Mouse (Mus musculus): ENCODE data around the gene Tas2r126. TPM values are rescaled to one million over a fixed set of nuclear protein-coding genes. Genes with fewer than 3 reads are reported as not detected.

Tas2r126 gene
- not detected in 2 replicates for polyA plus RNA-seq (2015; fragmentation: Nextera tagmentation; extraction: Ambion mirVana)

- no peak for ATAC-seq (ENCODE audit: insufficient read depth, low FRiP score, low read depth)
- Histone ChIP-seq H3K27ac (no peak within 1 kb of the TSS), H3K4me3 (replicated peaks) (no peak within 1 kb of the TSS), H3K36me3 (no peaks in the 10 kb centered on the region), H3K9me3 (no peaks in the 10 kb centered on the region), H3K4me1 (no peaks in the 10 kb centered on the region), H3K9ac (no peak within 1 kb of the TSS), H3K27me3 (replicated peaks) (no peaks in the 10 kb centered on the region), H3K4me2 (no peak within 1 kb of the TSS)
- WGBS = 70% methylated on average over 6 of the region's 6 CpGs
These were observed at the start of gene Tas2r126 for GRCm38 (mm10) chr6:42434446-42434845. Tas2r126 (plus strand) TSS chr6:42434535.

GRCm38 (mm10) chr6:42385635-42386034 is 48.7 kb upstream of the Tas2r126 start:
- H3K4me3 ChIP-seq (replicated peaks) = no peak overlapping the region
- H3K4me1 ChIP-seq = no peaks in the 10 kb centered on the region
- 64% methylated on average over 4 of the region's 4 CpGs for WGBS
- no peaks in the 10 kb centered on the region for H3K9me3 ChIP-seq
- no peak overlapping the region for H3K27ac ChIP-seq
- H3K27me3 ChIP-seq (replicated peaks) = no peaks in the 10 kb centered on the region
- no peak for ATAC-seq (ENCODE audit: insufficient read depth, low FRiP score, low read depth)
- H3K36me3 ChIP-seq = no peaks in the 10 kb centered on the region
- no peak overlapping the region for H3K4me2 ChIP-seq
- H3K9ac ChIP-seq = no peak overlapping the region

GRCm38 (mm10) chr6:42391796-42392330 is 42.5 kb upstream of the Tas2r126 start:
- H3K4me3 ChIP-seq (replicated peaks) = no peak overlapping the region
- H3K27ac ChIP-seq = no peak overlapping the region; the same call in 1 of the 2 replicates
- WGBS = 15% methylated on average over 2 of the region's 2 CpGs
- H3K27me3 ChIP-seq (replicated peaks) = no peaks in the 10 kb centered on the region
- H3K4me1 ChIP-seq = peaks cover 7% of the 10 kb centered on the region; the same call in 1 of the 2 replicates
- H3K36me3 ChIP-seq = no peaks in the 10 kb centered on the region
- no peak overlapping the region for H3K9ac ChIP-seq
- H3K9me3 ChIP-seq = no peaks in the 10 kb centered on the region
- H3K4me2 ChIP-seq = no peak overlapping the region
- no peak for ATAC-seq (ENCODE audit: insufficient read depth, low FRiP score, low read depth)

GRCm38 (mm10) chr6:42395960-42396809 is 38.1 kb upstream of the Tas2r126 start:
- Histone ChIP-seq H3K9me3 (no peaks in the 10 kb centered on the region), H3K36me3 (no peaks in the 10 kb centered on the region), H3K27ac (peak overlapping the region; percentile 67), H3K4me1 (peaks cover 13% of the 10 kb centered on the region; the same call in 1 of the 2 replicates), H3K4me2 (no peak overlapping the region), H3K27me3 (replicated peaks) (no peaks in the 10 kb centered on the region), H3K4me3 (replicated peaks) (no peak overlapping the region), H3K9ac (no peak overlapping the region)
- ATAC-seq (ENCODE audit: insufficient read depth, low FRiP score, low read depth) = peak; percentile 65
- WGBS = 41% methylated on average over 9 of the region's 9 CpGs

GRCm38 (mm10) chr6:42397041-42397657 is 37.2 kb upstream of the Tas2r126 start:
- H3K4me3 ChIP-seq (replicated peaks) = no peak overlapping the region
- H3K9me3 ChIP-seq = no peaks in the 10 kb centered on the region
- no peak overlapping the region for H3K4me2 ChIP-seq
- H3K27me3 ChIP-seq (replicated peaks) = no peaks in the 10 kb centered on the region
- no peak for ATAC-seq (ENCODE audit: insufficient read depth, low FRiP score, low read depth)
- H3K36me3 ChIP-seq = no peaks in the 10 kb centered on the region
- H3K9ac ChIP-seq = no peak overlapping the region
- peak overlapping the region; percentile 67; the same call in 1 of the 2 replicates for H3K27ac ChIP-seq
- peaks cover 8% of the 10 kb centered on the region; the same call in 1 of the 2 replicates for H3K4me1 ChIP-seq
- 46% methylated on average over 3 of the region's 3 CpGs for WGBS

- Histone ChIP-seq H3K27ac (no peak overlapping the region), H3K9me3 (no peaks in the 10 kb centered on the region), H3K9ac (no peak overlapping the region), H3K4me2 (no peak overlapping the region), H3K36me3 (no peaks in the 10 kb centered on the region), H3K4me1 (peaks cover 8% of the 10 kb centered on the region; the same call in 1 of the 2 replicates), H3K27me3 (replicated peaks) (no peaks in the 10 kb centered on the region), H3K4me3 (replicated peaks) (no peak overlapping the region)
- no peak for ATAC-seq (ENCODE audit: insufficient read depth, low FRiP score, low read depth)
- WGBS = 74% methylated on average over 3 of the region's 3 CpGs
These were observed 36.0 kb upstream of the Tas2r126 start for GRCm38 (mm10) chr6:42398285-42398684.

GRCm38 (mm10) chr6:42398998-42399397 is 35.3 kb upstream of the Tas2r126 start:
- H3K9me3 ChIP-seq = no peaks in the 10 kb centered on the region
- 97% methylated on average over 1 of the region's 1 CpGs for WGBS
- no peak overlapping the region for H3K9ac ChIP-seq
- H3K4me2 ChIP-seq = no peak overlapping the region
- ATAC-seq (ENCODE audit: insufficient read depth, low FRiP score, low read depth) = no peak
- H3K4me1 ChIP-seq = peaks cover 8% of the 10 kb centered on the region; the same call in 1 of the 2 replicates
- H3K27me3 ChIP-seq (replicated peaks) = no peaks in the 10 kb centered on the region
- H3K4me3 ChIP-seq (replicated peaks) = no peak overlapping the region
- H3K36me3 ChIP-seq = no peaks in the 10 kb centered on the region
- no peak overlapping the region for H3K27ac ChIP-seq

GRCm38 (mm10) chr6:42399938-42400337 is 34.4 kb upstream of the Tas2r126 start, which contains the start of gene Tas2r143:
Tas2r143 (plus strand) TSS chr6:42400238.
- ATAC-seq (ENCODE audit: insufficient read depth, low FRiP score, low read depth) = no peak
- peaks cover 8% of the 10 kb centered on the region; the same call in 1 of the 2 replicates for H3K4me1 ChIP-seq
- H3K4me3 ChIP-seq (replicated peaks) = no peak within 1 kb of the TSS
- WGBS = 79% methylated on average over 1 of the region's 1 CpGs
- no peaks in the 10 kb centered on the region for H3K9me3 ChIP-seq
- no peak within 1 kb of the TSS for H3K9ac ChIP-seq
- no peaks in the 10 kb centered on the region for H3K27me3 ChIP-seq (replicated peaks)
- no peak within 1 kb of the TSS for H3K27ac ChIP-seq
- H3K36me3 ChIP-seq = no peaks in the 10 kb centered on the region
- no peak within 1 kb of the TSS for H3K4me2 ChIP-seq

- no peak within 1 kb of the TSS for H3K4me3 ChIP-seq (replicated peaks)
- ATAC-seq (ENCODE audit: insufficient read depth, low FRiP score, low read depth) = no peak
- 70% methylated on average over 2 of the region's 2 CpGs for WGBS
- no peaks in the 10 kb centered on the region for H3K27me3 ChIP-seq (replicated peaks)
- no peaks in the 10 kb centered on the region for H3K36me3 ChIP-seq
- no peaks in the 10 kb centered on the region for H3K9me3 ChIP-seq
- no peak within 1 kb of the TSS for H3K27ac ChIP-seq
- no peak within 1 kb of the TSS for H3K4me2 ChIP-seq
- no peaks in the 10 kb centered on the region for H3K4me1 ChIP-seq
- no peak within 1 kb of the TSS for H3K9ac ChIP-seq
These were observed 29.2 kb upstream of the Tas2r126 start, which contains the start of gene Tas2r135 for GRCm38 (mm10) chr6:42405134-42405533. Tas2r135 (plus strand) TSS chr6:42405434.

- Histone ChIP-seq H3K36me3 (no peaks in the 10 kb centered on the region), H3K27ac (no peak overlapping the region), H3K4me3 (replicated peaks) (no peak overlapping the region), H3K9me3 (no peaks in the 10 kb centered on the region), H3K9ac (no peak overlapping the region), H3K4me2 (no peak overlapping the region), H3K4me1 (no peaks in the 10 kb centered on the region), H3K27me3 (replicated peaks) (no peaks in the 10 kb centered on the region)
- WGBS = 81% methylated on average over 2 of the region's 2 CpGs
- no peak for ATAC-seq (ENCODE audit: insufficient read depth, low FRiP score, low read depth)
These were observed 14.9 kb upstream of the Tas2r126 start for GRCm38 (mm10) chr6:42419443-42419842.

GRCm38 (mm10) chr6:42421439-42421838 is 12.9 kb upstream of the Tas2r126 start:
- Histone ChIP-seq H3K36me3 (no peaks in the 10 kb centered on the region), H3K27ac (no peak overlapping the region), H3K9me3 (no peaks in the 10 kb centered on the region), H3K27me3 (replicated peaks) (no peaks in the 10 kb centered on the region), H3K4me1 (no peaks in the 10 kb centered on the region), H3K4me3 (replicated peaks) (no peak overlapping the region), H3K9ac (no peak overlapping the region), H3K4me2 (no peak overlapping the region)
- 77% methylated on average over 2 of the region's 2 CpGs for WGBS
- ATAC-seq (ENCODE audit: insufficient read depth, low FRiP score, low read depth) = no peak

- H3K4me2 ChIP-seq = no peak overlapping the region
- H3K27ac ChIP-seq = no peak overlapping the region
- H3K27me3 ChIP-seq (replicated peaks) = no peaks in the 10 kb centered on the region
- no peak overlapping the region for H3K4me3 ChIP-seq (replicated peaks)
- no peaks in the 10 kb centered on the region for H3K36me3 ChIP-seq
- H3K9me3 ChIP-seq = no peaks in the 10 kb centered on the region
- no peak overlapping the region for H3K9ac ChIP-seq
- no peak for ATAC-seq (ENCODE audit: insufficient read depth, low FRiP score, low read depth)
- no peaks in the 10 kb centered on the region for H3K4me1 ChIP-seq
- WGBS = 89% methylated on average over 3 of the region's 3 CpGs
These were observed 9.9 kb upstream of the Tas2r126 start for GRCm38 (mm10) chr6:42424472-42424871.
